8 mouse cellular contexts compared by ENCODE assay signal in genomic region chr8:22227061-22227877, GRCm38 (mm10). TPM values are rescaled to one million over a fixed set of nuclear protein-coding genes. Genes with fewer than 3 reads are reported as not detected.
DNase-seq lines count a peak whose midpoint lies in the region; ATAC-seq and TF ChIP-seq lines count a peak whose summit lies in the region.

TSS of gene Thsd1 (plus strand) at chr8:22227313.

- WGBS in forebrain, embryonic 12.5 days, result under 1% methylated on average over 39 of the region's 39 CpGs

- H3K9me3 ChIP-seq in ES-E14 (ENCODE audit: control insufficient read depth, insufficient read depth, low read depth, low read length), result no peaks in the 10 kb centered on the region
- no peaks in the 10 kb centered on the region for H3K9me3 ChIP-seq in forebrain, embryonic 12.5 days

- H3K27me3 ChIP-seq in forebrain, embryonic 12.5 days, result peaks cover 24% of the 10 kb centered on the region
- H3K27me3 ChIP-seq in splenic B cell, adult 2 months (ENCODE audit: control insufficient read depth, insufficient read depth, low read length, poor library complexity, severe bottlenecking), result no peaks in the 10 kb centered on the region

- in situ Hi-C loops in ES-E14 (cut with MboI; ENCODE audit: low sequenced_read_pairs in 2 of 2, unreplicated experiment in 2 of 2), result no loop called here

- no peak within 1 kb of the TSS for H3K27ac ChIP-seq in ES-E14 (ENCODE audit: insufficient read depth, low read depth, low read length, poor library complexity, severe bottlenecking)
- no peak within 1 kb of the TSS for H3K27ac ChIP-seq in forebrain, embryonic 12.5 days

- ATAC-seq in forebrain, embryonic 12.5 days (ENCODE audit: low FRiP score), result peak; percentile 74
- peak; percentile 90 for ATAC-seq in megakaryocyte-erythroid progenitor cell, adult 5-6 weeks (replicated peaks; ENCODE audit: low FRiP score, low TSS enrichment, poor library complexity, severe bottlenecking)

- DNase-seq in ES-E14 (ENCODE audit: low read depth, low spot score), result peak; percentile 34
- peak; percentile 45 for DNase-seq in adrenal gland, adult 8-10 months
- DNase-seq in heart, postnatal 25 days (ENCODE audit: low spot score), result peak; percentile 62
- peak; percentile 78 to 86 for DNase-seq in kidney, postnatal 4 days
- DNase-seq in splenic B cell, adult 2 months (ENCODE audit: low read depth, low spot score), result peak; percentile 27
- no peak for DNase-seq in left cerebral cortex, adult 11 months (ENCODE audit: low spot score)

- no peaks in the 10 kb centered on the region for H3K36me3 ChIP-seq in ES-E14 (ENCODE audit: control insufficient read depth, insufficient read depth, low read length, poor library complexity, severe bottlenecking)
- peaks cover 14% of the 10 kb centered on the region for H3K36me3 ChIP-seq in forebrain, embryonic 12.5 days (replicated peaks)
- H3K36me3 ChIP-seq in splenic B cell, adult 2 months (ENCODE audit: control insufficient read depth, insufficient read depth, low read length, poor library complexity, severe bottlenecking), result no peaks in the 10 kb centered on the region

- intact Hi-C loops in heart, postnatal 25 days (cut with DNase I), result no loop called here

- H3K4me1 ChIP-seq in ES-E14 (ENCODE audit: control insufficient read depth in 2 of 2, insufficient read depth in 2 of 2, low read length in 2 of 2, poor library complexity in 1 of 2), result peaks cover 1 to 5% of the 10 kb centered on the region in 2 experiments; a peak in 3 of 4 replicates
- H3K4me1 ChIP-seq in forebrain, embryonic 12.5 days, result peaks cover 11% of the 10 kb centered on the region

- H3K9ac ChIP-seq in ES-E14 (ENCODE audit: insufficient read depth, low read depth, low read length, poor library complexity, severe bottlenecking), result peak within 1 kb of the TSS; percentile 50
- H3K9ac ChIP-seq in forebrain, embryonic 12.5 days, result peak within 1 kb of the TSS; percentile 63

- peak within 1 kb of the TSS; percentile 94 for H3K4me2 ChIP-seq in forebrain, embryonic 12.5 days

- H3K4me3 ChIP-seq in ES-E14 (ENCODE audit: insufficient read depth in 1 of 2, low read depth in 1 of 2, low read length in 2 of 2, poor library complexity in 1 of 2, severe bottlenecking in 1 of 2), result peak within 1 kb of the TSS; percentile 69 to 78
- H3K4me3 ChIP-seq in forebrain, embryonic 12.5 days (replicated peaks), result peak within 1 kb of the TSS; percentile 52

TF ChIP-seq in ES-E14, 5 proteins besides CTCF, POLR2A, EP300 and RAD21:
- no peak for TF ChIP-seq HCFC1 (IDR thresholded peaks at IDR 0.05; ENCODE audit: borderline replicate concordance, insufficient read depth, low read length)

RNA-seq across cellular contexts. Expression of gene Thsd1, which starts in this region (rescaled TPM):
- 3.6 and 5.4 TPM in 2 replicates for total RNA-seq in ES-E14 (2012; rRNA removed)
- total RNA-seq in adrenal gland, adult 8-10 months (2022), result 1 to 10 TPM; 2.5 to 3.9 (median 3.2) TPM
- polyA plus RNA-seq in forebrain, embryonic 12.5 days (2016; fragmentation: Nextera tagmentation; extraction: Ambion mirVana), result 7.3 and 8.1 TPM in 2 replicates
- 1 to 10 TPM; 5.4 to 6.2 TPM for total RNA-seq in heart, postnatal 25 days (2021)
- total RNA-seq in megakaryocyte-erythroid progenitor cell, adult 5-6 weeks (2014; fragmentation: Nextera tagmentation), result 0.52 TPM in 1 of 2 replicates, not detected in the other
- 0.80 and 1.2 TPM in 2 replicates for total RNA-seq in megakaryocyte-erythroid progenitor cell, adult 5-6 weeks (2017)
